Mouse (Mus musculus): Measurements from ENCODE around the gene Tmem144.
A peak's percentile ranks its signal among the peaks of the same experiment; 100 is the strongest.

- TF ChIP-seq CTCF (IDR thresholded peaks at IDR 0.05; ENCODE audit: low read depth) (peak; percentile 67), EP300 (IDR thresholded peaks at IDR 0.05; ENCODE audit: low read depth) (no peak)
Measured at GRCm38 (mm10) chr3:79886357-79887091, 34.0 kb upstream of the Tmem144 start.
